ENCODE assay signal across 9 mouse cellular contexts in genomic region chr5:64136325-64136724, GRCm38 (mm10). TPM values are rescaled to one million over a fixed set of nuclear protein-coding genes. Genes with fewer than 3 reads are reported as not detected.
A peak's percentile ranks its signal among the peaks of the same experiment; 100 is the strongest.
DNase-seq lines count a peak whose midpoint lies in the region; ATAC-seq and TF ChIP-seq lines count a peak whose summit lies in the region.
"Had no signal": no experiment of that assay in that cellular context is flagged by ENCODE, and none has a peak within 500 bp of the region (broad histone marks: within the 10 kb centered on the region; RNA-seq: fewer than 3 reads in every experiment).

No protein-coding gene starts in this region.

- no peaks in the 10 kb centered on the region for H3K27me3 ChIP-seq in cerebellum, adult 2 months (ENCODE audit: control insufficient read depth, insufficient read depth, low read length)
- H3K27me3 ChIP-seq in intestine, embryonic 16.5 days (replicated peaks; ENCODE audit: control insufficient read depth, insufficient read depth, low read length) = no peaks in the 10 kb centered on the region
- H3K27me3 ChIP-seq: megakaryocyte, embryonic 14.5 days had no signal

- no peak overlapping the region for H3K4me2 ChIP-seq in intestine, embryonic 16.5 days (ENCODE audit: low read depth, low read length)

- 77% methylated on average over 5 of the region's 5 CpGs for WGBS in cerebellum, adult 2 months
- WGBS in lung, adult 2 months = 69% methylated on average over 5 of the region's 5 CpGs
- 75% methylated on average over 5 of the region's 5 CpGs for WGBS in intestine, embryonic 16.5 days

- peak; percentile 28; the same call in 1 of the 2 replicates for TF ChIP-seq CTCF in cerebellum, adult 2 months (IDR thresholded peaks at IDR 0.05; ENCODE audit: borderline replicate concordance, insufficient read depth, low read depth, low read length)
- peak; percentile 66 for TF ChIP-seq CTCF in lung, adult 2 months (IDR thresholded peaks at IDR 0.05; ENCODE audit: insufficient read depth, low read length)
- TF ChIP-seq CTCF in cortical plate, adult 2 months (IDR thresholded peaks at IDR 0.05; ENCODE audit: extremely low read depth, insufficient read depth, low read length) = peak; percentile 40

- TF ChIP-seq POLR2A in cerebellum, adult 2 months (IDR thresholded peaks at IDR 0.05; ENCODE audit: borderline replicate concordance, insufficient read depth, low read length) = no peak
- no peak for TF ChIP-seq POLR2A in lung, adult 2 months (IDR thresholded peaks at IDR 0.05; ENCODE audit: borderline replicate concordance, extremely low read depth, low read depth, low read length)
- TF ChIP-seq POLR2A in cortical plate, adult 2 months (IDR thresholded peaks at IDR 0.05; ENCODE audit: extremely low read depth, insufficient read depth, low read length) = no peak

- no peak overlapping the region for H3K9ac ChIP-seq in intestine, embryonic 16.5 days (ENCODE audit: low read depth, low read length)

- no peak overlapping the region for H3K27ac ChIP-seq in cerebellum, adult 2 months (ENCODE audit: insufficient read depth, low read length)
- no peak overlapping the region for H3K27ac ChIP-seq in cortical plate, adult 2 months (ENCODE audit: insufficient read depth, low read length)
- no peak overlapping the region for H3K27ac ChIP-seq in intestine, embryonic 16.5 days (ENCODE audit: low read length)

- ATAC-seq in intestine, embryonic 16.5 days = no peak

- DNase-seq in cerebellum, adult 2 months = no peak
- DNase-seq in cerebellum, postnatal 4 days (ENCODE audit: low spot score in 2 of 2) = no peak
- DNase-seq in lung, adult 2 months = no peak
- DNase-seq in lung, adult 18-20 months = no peak
- DNase-seq in naive thymus-derived CD4-positive, alpha-beta T cell, adult 2 months (ENCODE audit: low read depth) = peak; percentile 70
- DNase-seq in cerebellum, postnatal 25 days = no peak

- H3K4me1 ChIP-seq in cerebellum, adult 2 months (ENCODE audit: control insufficient read depth, insufficient read depth, low read length) = no peaks in the 10 kb centered on the region
- H3K4me1 ChIP-seq in lung, adult 2 months (ENCODE audit: control insufficient read depth, insufficient read depth, low read length) = no peaks in the 10 kb centered on the region
- H3K4me1 ChIP-seq in cortical plate, adult 2 months (ENCODE audit: control insufficient read depth, insufficient read depth, low read length) = no peaks in the 10 kb centered on the region
- no peaks in the 10 kb centered on the region for H3K4me1 ChIP-seq in intestine, embryonic 16.5 days (ENCODE audit: control insufficient read depth, insufficient read depth, low read length)
- H3K4me1 ChIP-seq: megakaryocyte, embryonic 14.5 days had no signal

- no peaks in the 10 kb centered on the region for H3K36me3 ChIP-seq in intestine, embryonic 16.5 days (ENCODE audit: control insufficient read depth, insufficient read depth, low read length)

- H3K9me3 ChIP-seq in intestine, embryonic 16.5 days (ENCODE audit: control insufficient read depth, low read length) = no peaks in the 10 kb centered on the region
- H3K9me3 ChIP-seq: megakaryocyte, embryonic 14.5 days had no signal

- no peak overlapping the region for H3K4me3 ChIP-seq in cerebellum, adult 2 months (replicated peaks; ENCODE audit: insufficient read depth, low read depth, low read length)
- H3K4me3 ChIP-seq in lung, adult 2 months (replicated peaks; ENCODE audit: extremely low read depth, low read depth, low read length) = no peak overlapping the region
- H3K4me3 ChIP-seq in cortical plate, adult 2 months (ENCODE audit: insufficient read depth, low read length) = no peak overlapping the region
- no peak overlapping the region for H3K4me3 ChIP-seq in intestine, embryonic 16.5 days (ENCODE audit: low read length)
- H3K4me3 ChIP-seq: megakaryocyte, embryonic 14.5 days had no signal

RNA-seq across cellular contexts. Expression of gene Tbc1d1, which starts 19.8 kb away (rescaled TPM):
- polyA plus RNA-seq in cerebellum, adult 2 months (2012; rRNA removed) = 17.3 and 17.7 TPM in 2 replicates
- polyA plus RNA-seq in lung, adult 2 months (2012; rRNA removed) = 12.1 and 18.5 TPM in 2 replicates
- polyA plus RNA-seq in cortical plate, adult 2 months (2012; rRNA removed) = 13.8 and 16.8 TPM in 2 replicates
- polyA plus RNA-seq in intestine, embryonic 16.5 days (2015; fragmentation: Nextera tagmentation; extraction: Ambion mirVana) = 32.3 and 38.5 TPM in 2 replicates

RNA-seq across cellular contexts. Expression of gene Pgm2, which starts 43.6 kb away (rescaled TPM):
- 8.4 and 10.8 TPM in 2 replicates for polyA plus RNA-seq in cerebellum, adult 2 months (2012; rRNA removed)
- polyA plus RNA-seq in lung, adult 2 months (2012; rRNA removed) = 9.4 and 11.5 TPM in 2 replicates
- polyA plus RNA-seq in cortical plate, adult 2 months (2012; rRNA removed) = 10.7 and 11.4 TPM in 2 replicates
- polyA plus RNA-seq in intestine, embryonic 16.5 days (2015; fragmentation: Nextera tagmentation; extraction: Ambion mirVana) = 37.6 and 38.5 TPM in 2 replicates
